Mouse (Mus musculus): ENCODE measurements around the gene Ust.

The Ust gene

GRCm38 (mm10) chr10:8428787-8429778 lies 89.5 kb downstream of the Ust start:
- DNase-seq (ENCODE audit: low read depth, low spot score): no peak

- DNase-seq (ENCODE audit: low read depth, low spot score): no peak
Measured at GRCm38 (mm10) chr10:8427671-8428364, 90.8 kb downstream of the Ust start.

- no peak for DNase-seq (ENCODE audit: low read depth, low spot score)
Measured at GRCm38 (mm10) chr10:8419496-8420009, 99.1 kb downstream of the Ust start.

- DNase-seq (ENCODE audit: low read depth, low spot score): no peak
Measured at GRCm38 (mm10) chr10:8415474-8415873, 103.2 kb downstream of the Ust start.

GRCm38 (mm10) chr10:8415036-8415435 lies 103.6 kb downstream of the Ust start:
- DNase-seq (ENCODE audit: low read depth, low spot score): no peak

- DNase-seq (ENCODE audit: low read depth, low spot score): no peak
Measured at GRCm38 (mm10) chr10:8405141-8405540, 113.5 kb downstream of the Ust start.

GRCm38 (mm10) chr10:8392226-8392625 lies 126.4 kb downstream of the Ust start:
- DNase-seq (ENCODE audit: low read depth, low spot score): no peak

GRCm38 (mm10) chr10:8391264-8391748 lies 127.3 kb downstream of the Ust start:
- DNase-seq (ENCODE audit: low read depth, low spot score): no peak

- no peak for DNase-seq (ENCODE audit: low read depth, low spot score)
Measured at GRCm38 (mm10) chr10:8388239-8388638, 130.4 kb downstream of the Ust start.

- DNase-seq (ENCODE audit: low read depth, low spot score): no peak
Measured at GRCm38 (mm10) chr10:8369894-8370500, 148.6 kb downstream of the Ust start.

GRCm38 (mm10) chr10:8365816-8366215 lies 152.8 kb downstream of the Ust start:
- DNase-seq (ENCODE audit: low read depth, low spot score): no peak

GRCm38 (mm10) chr10:8364182-8364581 lies 154.4 kb downstream of the Ust start:
- no peak for DNase-seq (ENCODE audit: low read depth, low spot score)

- DNase-seq (ENCODE audit: low read depth, low spot score): no peak
Measured at GRCm38 (mm10) chr10:8363281-8363680, 155.3 kb downstream of the Ust start.

GRCm38 (mm10) chr10:8358286-8359045 lies 160.2 kb downstream of the Ust start:
- DNase-seq (ENCODE audit: low read depth, low spot score): no peak

GRCm38 (mm10) chr10:8353534-8353933 lies 165.1 kb downstream of the Ust start:
- no peak for DNase-seq (ENCODE audit: low read depth, low spot score)

GRCm38 (mm10) chr10:8350626-8351025 lies 168.0 kb downstream of the Ust start:
- DNase-seq (ENCODE audit: low read depth, low spot score): no peak

GRCm38 (mm10) chr10:8347497-8347896 lies 171.1 kb downstream of the Ust start:
- DNase-seq (ENCODE audit: low read depth, low spot score): no peak

GRCm38 (mm10) chr10:8342556-8342955 lies 176.1 kb downstream of the Ust start:
- no peak for DNase-seq (ENCODE audit: low read depth, low spot score)

- DNase-seq (ENCODE audit: low read depth, low spot score): no peak
Measured at GRCm38 (mm10) chr10:8339645-8340428, 178.8 kb downstream of the Ust start.

GRCm38 (mm10) chr10:8336601-8337000 lies 182.0 kb downstream of the Ust start:
- no peak for DNase-seq (ENCODE audit: low read depth, low spot score)
